Mouse (Mus musculus): Measurements from ENCODE around the gene Sh3d19.
"Not testable (repeated sequence)": the region's sequence is repeated elsewhere in the genome, so short reads cannot be mapped to it uniquely, and the experiment has no call there.

Gene Sh3d19

GRCm38 (mm10) chr3:86083051-86083450, 112.1 kb downstream of the Sh3d19 start:
- intact Hi-C loops (cut with DNase I) = no loop called here

- intact Hi-C loops (cut with DNase I) = no loop called here
These were observed 114.1 kb downstream of the Sh3d19 start for GRCm38 (mm10) chr3:86085001-86085400.

- intact Hi-C loops (cut with DNase I) = no loop called here
These were observed 117.0 kb downstream of the Sh3d19 start for GRCm38 (mm10) chr3:86087872-86088271.

GRCm38 (mm10) chr3:86093213-86093845, 122.4 kb downstream of the Sh3d19 start:
- intact Hi-C loops (cut with DNase I) = no loop called here

- intact Hi-C loops (cut with DNase I) = no loop called here
These were observed 123.0 kb downstream of the Sh3d19 start for GRCm38 (mm10) chr3:86093907-86094306.

- intact Hi-C loops (cut with DNase I) = no loop called here
These were observed 131.0 kb downstream of the Sh3d19 start for GRCm38 (mm10) chr3:86101956-86102355.

- intact Hi-C loops (cut with DNase I) = no loop called here
These were observed 132.8 kb downstream of the Sh3d19 start for GRCm38 (mm10) chr3:86103449-86104291.

GRCm38 (mm10) chr3:86104433-86104832, 133.5 kb downstream of the Sh3d19 start:
- intact Hi-C loops (cut with DNase I) = not testable (repeated sequence)

GRCm38 (mm10) chr3:86104909-86105308, 134.0 kb downstream of the Sh3d19 start:
- intact Hi-C loops (cut with DNase I) = no loop called here

- intact Hi-C loops (cut with DNase I) = no loop called here
These were observed 135.2 kb downstream of the Sh3d19 start for GRCm38 (mm10) chr3:86106086-86106632.

GRCm38 (mm10) chr3:86107637-86108539, 137.0 kb downstream of the Sh3d19 start:
- intact Hi-C loops (cut with DNase I) = no loop called here

GRCm38 (mm10) chr3:86108576-86108975, 137.7 kb downstream of the Sh3d19 start:
- intact Hi-C loops (cut with DNase I) = no loop called here

- intact Hi-C loops (cut with DNase I) = no loop called here
These were observed 138.2 kb downstream of the Sh3d19 start for GRCm38 (mm10) chr3:86109099-86109498.

GRCm38 (mm10) chr3:86110077-86110476, 139.2 kb downstream of the Sh3d19 start:
- intact Hi-C loops (cut with DNase I) = no loop called here

- intact Hi-C loops (cut with DNase I) = no loop called here
These were observed 141.9 kb downstream of the Sh3d19 start for GRCm38 (mm10) chr3:86112766-86113165.

- intact Hi-C loops (cut with DNase I) = no loop called here
These were observed 143.9 kb downstream of the Sh3d19 start for GRCm38 (mm10) chr3:86114659-86115338.

- intact Hi-C loops (cut with DNase I) = no loop called here
These were observed 146.0 kb downstream of the Sh3d19 start for GRCm38 (mm10) chr3:86116951-86117350.

GRCm38 (mm10) chr3:86119237-86119932, 148.5 kb downstream of the Sh3d19 start:
- intact Hi-C loops (cut with DNase I) = no loop called here

- intact Hi-C loops (cut with DNase I) = loop anchor here (5.0 kb wide), 1 partner anchor 415 kb away; no protein-coding TSS in a partner anchor
These were observed 151.2 kb downstream of the Sh3d19 start for GRCm38 (mm10) chr3:86122156-86122555.

GRCm38 (mm10) chr3:86123251-86123746, 152.4 kb downstream of the Sh3d19 start:
- intact Hi-C loops (cut with DNase I) = loop anchor here (5.0 kb wide), 1 partner anchor 416 kb away; no protein-coding TSS in a partner anchor

All from adrenal gland (tissue).